Mouse (Mus musculus): ENCODE results near the gene Cep104. TPM values are rescaled to one million over a fixed set of nuclear protein-coding genes. Genes with fewer than 3 reads are reported as not detected.

Gene Cep104
- polyA plus RNA-seq, 1 experiment from 2014 or later = 19.3 TPM

Other genes with a start within 250 kb of the Cep104 start
- 122 and 124 TPM in 2 replicates for gene A430005L14Rik, start 18.0 kb upstream of the Cep104 start, polyA plus RNA-seq (2014; fragmentation: Nextera tagmentation; extraction: Ambion mirVana)
- gene Dffb, start 68 bp upstream of the Cep104 start, polyA plus RNA-seq (2014; fragmentation: Nextera tagmentation; extraction: Ambion mirVana) = 12.8 and 14.1 TPM in 2 replicates
- 14.9 and 16.0 TPM in 2 replicates for gene Lrrc47, start 36.5 kb downstream of the Cep104 start, polyA plus RNA-seq (2014; fragmentation: Nextera tagmentation; extraction: Ambion mirVana)
- 9.1 and 9.6 TPM in 2 replicates for gene Smim1, start 51.0 kb downstream of the Cep104 start, polyA plus RNA-seq (2014; fragmentation: Nextera tagmentation; extraction: Ambion mirVana)
- not detected in 2 replicates for gene Ccdc27, start 67.5 kb downstream of the Cep104 start, polyA plus RNA-seq (2014; fragmentation: Nextera tagmentation; extraction: Ambion mirVana)
- gene Trp73, start 165.0 kb downstream of the Cep104 start, polyA plus RNA-seq (2014; fragmentation: Nextera tagmentation; extraction: Ambion mirVana) = 0.71 and 0.75 TPM in 2 replicates
- 47.3 and 48.0 TPM in 2 replicates for gene Wrap73, start 167.2 kb downstream of the Cep104 start, polyA plus RNA-seq (2014; fragmentation: Nextera tagmentation; extraction: Ambion mirVana)
- gene Tprgl, start 185.5 kb downstream of the Cep104 start, polyA plus RNA-seq (2014; fragmentation: Nextera tagmentation; extraction: Ambion mirVana) = 107 and 109 TPM in 2 replicates
- 30.3 and 37.3 TPM in 2 replicates for gene Megf6, start 195.5 kb downstream of the Cep104 start, polyA plus RNA-seq (2014; fragmentation: Nextera tagmentation; extraction: Ambion mirVana)